Mouse (Mus musculus) MEL (cell line): ENCODE measurements around the gene Dmpk. TPM values are rescaled to one million over a fixed set of nuclear protein-coding genes. Genes with fewer than 3 reads are reported as not detected.

Experiments used
- DNase-seq: peaks from one replicate; pipeline ENCODE4 v3.0.0; 2011; ENCODE audit warnings: low read depth, low spot score
- H3K27ac ChIP-seq: 2 replicates; pipeline ENCODE4 v1.5.1; 2012; ENCODE audit warnings: low read depth, mild to moderate bottlenecking, control low read depth, low read length, moderate library complexity; ENCODE audit not compliant: control insufficient read depth
- H3K27me3 ChIP-seq, 2 experiments: fragments of 150-350 bp in 1 of 2; sonication (generic) in 1 of 2; 2 replicates each; pipeline ENCODE4 v1.6.1; 2012; ENCODE audit warnings: low read length in 2 of 2, mild to moderate bottlenecking in 2 of 2, improper control_type of control experiment in 1 of 2, moderate library complexity in 1 of 2; ENCODE audit not compliant: insufficient read depth in 2 of 2, control insufficient read depth in 1 of 2
- H3K36me3 ChIP-seq, 2 experiments: 2 replicates each; pipeline ENCODE4 v1.6.1; 2012 to 2014; ENCODE audit warnings: low read length in 2 of 2, improper control_type of control experiment in 1 of 2, inconsistent platforms in 1 of 2, mild to moderate bottlenecking in 1 of 2; ENCODE audit not compliant: insufficient read depth in 2 of 2, control insufficient read depth in 1 of 2
- H3K4me1 ChIP-seq, 2 experiments: fragments of 150-350 bp in 1 of 2; sonication (generic) in 1 of 2; 2 replicates each; pipeline ENCODE4 v1.6.1; 2012; ENCODE audit warnings: low read length in 2 of 2, improper control_type of control experiment in 1 of 2, mild to moderate bottlenecking in 1 of 2; ENCODE audit not compliant: insufficient read depth in 2 of 2, control insufficient read depth in 1 of 2
- H3K4me3 ChIP-seq, 2 experiments: fragments of 150-350 bp in 1 of 2; sonication (generic) in 1 of 2; 2 replicates each; pipeline ENCODE4 v1.5.1; 2012; ENCODE audit warnings: low read depth in 2 of 2, low read length in 2 of 2, mild to moderate bottlenecking in 2 of 2, moderate library complexity in 2 of 2, control low read depth in 1 of 2, improper control_type of control experiment in 1 of 2; ENCODE audit not compliant: control insufficient read depth in 1 of 2, insufficient read depth in 1 of 2
- H3K79me2 ChIP-seq: 2 replicates; pipeline ENCODE4 v1.6.1; 2012; ENCODE audit warnings: mild to moderate bottlenecking, low read length, moderate library complexity; ENCODE audit not compliant: control insufficient read depth, poor library complexity, insufficient read depth
- H3K9ac ChIP-seq: 2 replicates; pipeline ENCODE4 v1.6.1; 2012; ENCODE audit warnings: low read depth, mild to moderate bottlenecking, control low read depth, low read length, moderate library complexity; ENCODE audit not compliant: control insufficient read depth, poor library complexity, severe bottlenecking
- H3K9me3 ChIP-seq: fragments of 150-350 bp; sonication (generic); replicated peaks from 2 replicates; pipeline ENCODE4 v1.6.1; 2012; ENCODE audit warnings: mild to moderate bottlenecking, low read length, improper control_type of control experiment, moderate library complexity; ENCODE audit not compliant: insufficient read depth
- CHD2 ChIP-seq: IDR thresholded peaks from 2 replicates; pipeline ENCODE4 v1.6.1; 2011; ENCODE audit warnings: low read length, improper control_type of control experiment
- E2F4 ChIP-seq: IDR thresholded peaks from 2 replicates; pipeline ENCODE4 v1.6.1; 2011; ENCODE audit warnings: low read depth, low read length, improper control_type of control experiment, borderline replicate concordance
- ELF1 ChIP-seq: IDR thresholded peaks from 2 replicates; pipeline ENCODE4 v1.6.1; 2014; ENCODE audit warnings: low read depth, mild to moderate bottlenecking, inconsistent platforms, low read length, improper control_type of control experiment, moderate library complexity
- EP300 ChIP-seq, 2 experiments: IDR thresholded peaks; 2 replicates each; pipeline ENCODE4 v1.6.1; 2011; ENCODE audit warnings: improper control_type of control experiment in 2 of 2, low read length in 2 of 2, low read depth in 1 of 2, mild to moderate bottlenecking in 1 of 2
- GATA1 ChIP-seq: IDR thresholded peaks from 2 replicates; pipeline ENCODE4 v1.6.1; 2011; ENCODE audit warnings: low read depth, low read length, improper control_type of control experiment
- JUND ChIP-seq: IDR thresholded peaks from 2 replicates; pipeline ENCODE4 v1.6.1; 2011; ENCODE audit warnings: low read depth, mild to moderate bottlenecking, improper control_type of control experiment, low read length
- MAFK ChIP-seq: IDR thresholded peaks from 2 replicates; pipeline ENCODE4 v1.6.1; 2011; ENCODE audit warnings: low read depth, mild to moderate bottlenecking, low read length, improper control_type of control experiment, borderline replicate concordance
- MAZ ChIP-seq: IDR thresholded peaks from 2 replicates; pipeline ENCODE4 v1.6.1; 2012; ENCODE audit warnings: low read depth, mild to moderate bottlenecking, inconsistent platforms, low read length, improper control_type of control experiment
- MEF2A ChIP-seq: IDR thresholded peaks from 2 replicates; pipeline ENCODE4 v1.6.1; 2014; ENCODE audit warnings: low read depth, mild to moderate bottlenecking, inconsistent platforms, low read length, improper control_type of control experiment; ENCODE audit not compliant: poor library complexity, insufficient replicate concordance, severe bottlenecking; ENCODE audit errors: extremely low read depth
- MXI1 ChIP-seq: IDR thresholded peaks from 2 replicates; pipeline ENCODE4 v1.6.1; 2011; ENCODE audit warnings: mild to moderate bottlenecking, low read depth, low read length, improper control_type of control experiment
- MYC ChIP-seq: IDR thresholded peaks from 2 replicates; pipeline ENCODE4 v1.6.1; 2011; ENCODE audit warnings: low read depth, mild to moderate bottlenecking, low read length, improper control_type of control experiment, moderate library complexity
- NELFE ChIP-seq: IDR thresholded peaks from 2 replicates; pipeline ENCODE4 v1.6.1; 2011; ENCODE audit warnings: low read depth, low read length, improper control_type of control experiment
- POLR2A ChIP-seq, 2 experiments: IDR thresholded peaks; 2 replicates each; pipeline ENCODE4 v1.6.1; 2011 to 2012; ENCODE audit warnings: low read length in 2 of 2, mild to moderate bottlenecking in 2 of 2, control low read depth in 1 of 2, improper control_type of control experiment in 1 of 2, low read depth in 1 of 2, moderate library complexity in 1 of 2; ENCODE audit not compliant: control insufficient read depth in 1 of 2, insufficient read depth in 1 of 2, poor library complexity in 1 of 2
- POLR2AphosphoS5 ChIP-seq: IDR thresholded peaks from 2 replicates; pipeline ENCODE4 v1.6.1; 2012; ENCODE audit warnings: low read depth, borderline replicate concordance, mild to moderate bottlenecking, inconsistent platforms, low read length, moderate library complexity, mixed read lengths
- RCOR1 ChIP-seq: IDR thresholded peaks from 2 replicates; pipeline ENCODE4 v1.6.1; 2012; ENCODE audit warnings: low read depth, mild to moderate bottlenecking, inconsistent platforms, low read length, improper control_type of control experiment
- SIN3A ChIP-seq: IDR thresholded peaks from 2 replicates; pipeline ENCODE4 v1.6.1; 2012; ENCODE audit warnings: low read length, improper control_type of control experiment, inconsistent platforms
- SMC3 ChIP-seq: IDR thresholded peaks from 2 replicates; pipeline ENCODE4 v1.6.1; 2011; ENCODE audit warnings: low read depth, low read length, improper control_type of control experiment
- TAL1 ChIP-seq: IDR thresholded peaks from 2 replicates; pipeline ENCODE4 v1.6.1; 2012; ENCODE audit warnings: mild to moderate bottlenecking, inconsistent platforms, low read length, moderate library complexity, mixed read lengths
- TBP ChIP-seq: IDR thresholded peaks from 2 replicates; pipeline ENCODE4 v1.8.0; 2011; ENCODE audit warnings: low read depth, low read length, improper control_type of control experiment
- TCF12 ChIP-seq: IDR thresholded peaks from 2 replicates; pipeline ENCODE4 v1.6.1; 2014; ENCODE audit warnings: low read depth, mild to moderate bottlenecking, inconsistent platforms, low read length, improper control_type of control experiment, moderate library complexity
- USF1 ChIP-seq: IDR thresholded peaks from 2 replicates; pipeline ENCODE4 v1.6.1; 2014; ENCODE audit warnings: low read depth, mild to moderate bottlenecking, inconsistent platforms, low read length, improper control_type of control experiment, moderate library complexity
- USF2 ChIP-seq, 2 experiments: IDR thresholded peaks; 2 replicates each; pipeline ENCODE4 v1.6.1; 2011 to 2012; ENCODE audit warnings: improper control_type of control experiment in 2 of 2, low read length in 2 of 2, borderline replicate concordance in 1 of 2, inconsistent platforms in 1 of 2, low read depth in 1 of 2, mild to moderate bottlenecking in 1 of 2; ENCODE audit not compliant: insufficient read depth in 1 of 2
- ZC3H11A ChIP-seq: IDR thresholded peaks from 2 replicates; pipeline ENCODE4 v1.6.1; 2012; ENCODE audit warnings: low read depth, mild to moderate bottlenecking, inconsistent platforms, low read length, improper control_type of control experiment
- ZMIZ1 ChIP-seq: IDR thresholded peaks from 2 replicates; pipeline ENCODE4 v1.6.1; 2012; ENCODE audit warnings: low read depth, mild to moderate bottlenecking, inconsistent platforms, low read length, improper control_type of control experiment, moderate library complexity
- ZNF384 ChIP-seq: IDR thresholded peaks from 2 replicates; pipeline ENCODE4 v1.6.1; 2012; ENCODE audit warnings: low read depth, mild to moderate bottlenecking, inconsistent platforms, low read length, improper control_type of control experiment
- polyA plus RNA-seq, 2 experiments: library from polyadenylated mRNA; stranded (reverse) in 1 of 2; unstranded in 1 of 2; fragments of >175 nt in 1 of 2; fragments of >200 nt in 1 of 2; gene quantifications; 2 replicates each; pipeline versions ENCODE4 v1.2.1 to v1.2.4; 2012; ENCODE audit warnings: low replicate concordance in 2 of 2, low read depth in 1 of 2; ENCODE audit not compliant: insufficient read length in 2 of 2, insufficient read depth in 1 of 2, missing spikeins in 1 of 2
- total RNA-seq: library from RNA; depleted of rRNA; stranded (reverse); fragments of 300-350 nt; gene quantifications from 2 replicates; pipeline ENCODE4 v1.2.3, GENCODE M21; 2012

The Dmpk gene
- total and polyA plus RNA-seq, 3 experiments: 5.4 to 29.3 TPM; not detected in 1

DNA sequence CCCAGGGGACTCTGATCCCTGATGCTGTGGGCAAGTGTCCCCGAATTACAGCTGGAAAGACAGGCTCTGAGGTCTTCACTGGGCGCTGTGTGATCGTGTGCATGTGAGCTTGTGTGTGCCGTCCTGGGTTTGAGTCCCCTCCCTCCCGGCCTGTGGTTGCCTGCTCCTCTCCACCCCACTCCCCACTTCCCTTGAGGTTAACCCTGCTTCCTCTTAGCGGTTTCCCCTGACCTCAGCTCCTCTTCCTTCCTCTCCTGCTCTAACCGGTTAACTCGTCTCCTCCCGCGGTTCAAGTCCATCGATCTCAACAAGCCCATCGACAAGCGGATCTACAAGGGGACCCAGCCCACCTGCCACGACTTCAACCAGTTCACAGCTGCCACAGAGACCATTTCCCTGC is 5.9 kb upstream of the Dmpk start (continued):
- TF ChIP-seq NELFE (0 out of 2 replicates have a peak, but pooled peaks have one; percentile 19), MXI1 (peak; percentile 41; the same call in 1 of the 2 replicates), E2F4 (no peak), EP300 (IDR thresholded peaks at IDR 0.05; ENCODE audit: low read depth in 1 of 2, low read length in 2 of 2) (peak; percentile 77 to 85), JUND (no peak), CHD2 (no peak), SIN3A (peak; percentile 71), MAFK (peak; percentile 94), RCOR1 (peak; percentile 95), SMC3 (no peak), TBP (0 out of 2 replicates have a peak, but pooled peaks have one; percentile 25), POLR2A (IDR thresholded peaks at IDR 0.05; ENCODE audit: control insufficient read depth in 1 of 2, insufficient read depth in 1 of 2, low read depth in 1 of 2, low read length in 2 of 2, poor library complexity in 1 of 2) (peak in 1 of 2 experiments; percentile 36; a peak in 1 of 4 replicates), TCF12 (peak; percentile 60), POLR2AphosphoS5 (no peak), ZNF384 (no peak), MEF2A (no peak)

DNA sequence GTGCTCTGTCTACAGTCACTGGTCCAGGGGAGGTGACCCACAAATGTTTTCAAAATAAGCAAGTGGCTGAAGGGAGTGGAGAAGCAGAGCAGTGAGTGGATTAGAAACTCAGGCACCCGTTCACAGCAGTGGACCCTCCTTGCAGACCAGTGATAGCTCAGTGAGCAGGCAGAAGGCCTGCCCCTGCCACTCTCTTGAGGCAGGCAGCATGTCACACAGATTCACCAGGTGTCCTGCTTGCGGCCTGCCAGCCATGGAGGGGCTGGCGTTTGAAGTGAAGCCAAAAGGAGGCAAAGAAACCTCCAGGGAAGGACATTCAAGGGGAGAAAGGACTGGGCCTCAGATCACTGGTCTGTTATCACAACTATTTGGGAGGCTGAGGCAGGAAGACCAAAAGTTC is 4.9 kb upstream of the Dmpk start:
- H3K27me3 ChIP-seq: no peaks in the 10 kb centered on the region
- H3K36me3 ChIP-seq: peaks cover 0 to 11% of the 10 kb centered on the region in 2 experiments; a peak in 2 of 4 replicates
- no peak for DNase-seq
- no peak overlapping the region for H3K27ac ChIP-seq
- H3K4me1 ChIP-seq: peaks cover 4 to 20% of the 10 kb centered on the region in 2 experiments
- H3K9me3 ChIP-seq: no peaks in the 10 kb centered on the region
- no peak for TF ChIP-seq ZMIZ1
- no peak for TF ChIP-seq MYC
- no peak for TF ChIP-seq USF1
- TF ChIP-seq JUND: no peak
- TF ChIP-seq MAZ: no peak
- TF ChIP-seq ELF1: no peak
- TF ChIP-seq ZC3H11A: no peak
- no peak for TF ChIP-seq SMC3
- no peak for TF ChIP-seq EP300 (IDR thresholded peaks at IDR 0.05; ENCODE audit: low read depth in 1 of 2, low read length in 2 of 2)
- TF ChIP-seq TBP: no peak
- no peak for TF ChIP-seq ZNF384
- no peak for TF ChIP-seq POLR2AphosphoS5
- TF ChIP-seq GATA1: no peak
- no peak for TF ChIP-seq TAL1
- TF ChIP-seq USF2 (IDR thresholded peaks at IDR 0.05; ENCODE audit: borderline replicate concordance in 1 of 2, insufficient read depth in 1 of 2, low read depth in 1 of 2, low read length in 2 of 2): no peak
- no peak for TF ChIP-seq MEF2A
- TF ChIP-seq, all 39 proteins: peak for 0
- Histone ChIP-seq H3K79me2 (peaks cover 9% of the 10 kb centered on the region), H3K4me3 (no peak overlapping the region), H3K9ac (no peak overlapping the region)
